Mouse (Mus musculus): ENCODE results near the gene Fgf10. TPM values are rescaled to one million over a fixed set of nuclear protein-coding genes. Genes with fewer than 3 reads are reported as not detected.

Gene Fgf10
- polyA plus RNA-seq, 1 experiment, result not detected

GRCm38 (mm10) chr13:118754024-118754423 is 84.4 kb downstream of the Fgf10 start:
- no peak overlapping the region for H3K4me3 ChIP-seq (ENCODE audit: insufficient read depth, low read length)
- no peak overlapping the region for H3K27ac ChIP-seq (ENCODE audit: insufficient read depth, low read depth, low read length)
- no peaks in the 10 kb centered on the region for H3K4me1 ChIP-seq (ENCODE audit: control insufficient read depth, insufficient read depth, low read length)
- no peak for TF ChIP-seq POLR2A (IDR thresholded peaks at IDR 0.05; ENCODE audit: borderline replicate concordance, low read depth, low read length)
- TF ChIP-seq CTCF (IDR thresholded peaks at IDR 0.05; ENCODE audit: low read depth, low read length), result no peak

- Histone ChIP-seq H3K27ac (ENCODE audit: insufficient read depth, low read depth, low read length) (no peak overlapping the region), H3K4me3 (ENCODE audit: insufficient read depth, low read length) (no peak overlapping the region), H3K4me1 (ENCODE audit: control insufficient read depth, insufficient read depth, low read length) (no peaks in the 10 kb centered on the region)
- TF ChIP-seq CTCF (IDR thresholded peaks at IDR 0.05; ENCODE audit: low read depth, low read length), result no peak
- TF ChIP-seq POLR2A (IDR thresholded peaks at IDR 0.05; ENCODE audit: borderline replicate concordance, low read depth, low read length), result no peak
Measured at GRCm38 (mm10) chr13:118759021-118759420, 89.4 kb downstream of the Fgf10 start.

GRCm38 (mm10) chr13:118762982-118763381 is 93.4 kb downstream of the Fgf10 start:
- H3K4me1 ChIP-seq (ENCODE audit: control insufficient read depth, insufficient read depth, low read length), result no peaks in the 10 kb centered on the region
- H3K4me3 ChIP-seq (ENCODE audit: insufficient read depth, low read length), result no peak overlapping the region
- TF ChIP-seq CTCF (IDR thresholded peaks at IDR 0.05; ENCODE audit: low read depth, low read length) (no peak), POLR2A (IDR thresholded peaks at IDR 0.05; ENCODE audit: borderline replicate concordance, low read depth, low read length) (no peak)

GRCm38 (mm10) chr13:118772188-118772587 is 102.6 kb downstream of the Fgf10 start:
- H3K27ac ChIP-seq (ENCODE audit: insufficient read depth, low read depth, low read length), result no peak overlapping the region
- peaks cover 3% of the 10 kb centered on the region for H3K4me1 ChIP-seq (ENCODE audit: control insufficient read depth, insufficient read depth, low read length)
- H3K4me3 ChIP-seq (ENCODE audit: insufficient read depth, low read length), result no peak overlapping the region
- TF ChIP-seq POLR2A (IDR thresholded peaks at IDR 0.05; ENCODE audit: borderline replicate concordance, low read depth, low read length) (no peak), CTCF (IDR thresholded peaks at IDR 0.05; ENCODE audit: low read depth, low read length) (no peak)

More at GRCm38 (mm10) chr13:118762982-118763381, 93.4 kb downstream of the Fgf10 start:
- H3K27ac ChIP-seq (ENCODE audit: insufficient read depth, low read depth, low read length), result no peak overlapping the region

- TF ChIP-seq POLR2A (IDR thresholded peaks at IDR 0.05; ENCODE audit: borderline replicate concordance, low read depth, low read length), result no peak
- TF ChIP-seq CTCF (IDR thresholded peaks at IDR 0.05; ENCODE audit: low read depth, low read length), result no peak
- Histone ChIP-seq H3K4me3 (ENCODE audit: insufficient read depth, low read length) (no peak overlapping the region), H3K27ac (ENCODE audit: insufficient read depth, low read depth, low read length) (no peak overlapping the region), H3K4me1 (ENCODE audit: control insufficient read depth, insufficient read depth, low read length) (peaks cover 3% of the 10 kb centered on the region)
Measured at GRCm38 (mm10) chr13:118775148-118775547, 105.6 kb downstream of the Fgf10 start.

- Histone ChIP-seq H3K4me1 (ENCODE audit: control insufficient read depth, insufficient read depth, low read length) (peaks cover 3% of the 10 kb centered on the region), H3K27ac (ENCODE audit: insufficient read depth, low read depth, low read length) (no peak overlapping the region), H3K4me3 (ENCODE audit: insufficient read depth, low read length) (no peak overlapping the region)
- TF ChIP-seq POLR2A (IDR thresholded peaks at IDR 0.05; ENCODE audit: borderline replicate concordance, low read depth, low read length), result no peak
- TF ChIP-seq CTCF (IDR thresholded peaks at IDR 0.05; ENCODE audit: low read depth, low read length), result no peak
Measured at GRCm38 (mm10) chr13:118779161-118779560, 109.6 kb downstream of the Fgf10 start.

- Histone ChIP-seq H3K4me3 (ENCODE audit: insufficient read depth, low read length) (no peak overlapping the region), H3K27ac (ENCODE audit: insufficient read depth, low read depth, low read length) (no peak overlapping the region), H3K4me1 (ENCODE audit: control insufficient read depth, insufficient read depth, low read length) (no peaks in the 10 kb centered on the region)
- no peak for TF ChIP-seq POLR2A (IDR thresholded peaks at IDR 0.05; ENCODE audit: borderline replicate concordance, low read depth, low read length)
- no peak for TF ChIP-seq CTCF (IDR thresholded peaks at IDR 0.05; ENCODE audit: low read depth, low read length)
Measured at GRCm38 (mm10) chr13:118791753-118792152, 122.2 kb downstream of the Fgf10 start.

GRCm38 (mm10) chr13:118792198-118792597 is 122.6 kb downstream of the Fgf10 start:
- no peak for TF ChIP-seq CTCF (IDR thresholded peaks at IDR 0.05; ENCODE audit: low read depth, low read length)
- no peak for TF ChIP-seq POLR2A (IDR thresholded peaks at IDR 0.05; ENCODE audit: borderline replicate concordance, low read depth, low read length)
- Histone ChIP-seq H3K4me1 (ENCODE audit: control insufficient read depth, insufficient read depth, low read length) (no peaks in the 10 kb centered on the region), H3K4me3 (ENCODE audit: insufficient read depth, low read length) (no peak overlapping the region), H3K27ac (ENCODE audit: insufficient read depth, low read depth, low read length) (no peak overlapping the region)

- H3K27ac ChIP-seq (ENCODE audit: insufficient read depth, low read depth, low read length), result no peak overlapping the region
- H3K4me1 ChIP-seq (ENCODE audit: control insufficient read depth, insufficient read depth, low read length), result no peaks in the 10 kb centered on the region
- TF ChIP-seq CTCF (IDR thresholded peaks at IDR 0.05; ENCODE audit: low read depth, low read length), result no peak
- no peak for TF ChIP-seq POLR2A (IDR thresholded peaks at IDR 0.05; ENCODE audit: borderline replicate concordance, low read depth, low read length)
- no peak overlapping the region for H3K4me3 ChIP-seq (ENCODE audit: insufficient read depth, low read length)
Measured at GRCm38 (mm10) chr13:118800176-118800575, 130.6 kb downstream of the Fgf10 start.

GRCm38 (mm10) chr13:118806662-118807061 is 137.1 kb downstream of the Fgf10 start:
- no peak overlapping the region for H3K4me3 ChIP-seq (ENCODE audit: insufficient read depth, low read length)
- no peaks in the 10 kb centered on the region for H3K4me1 ChIP-seq (ENCODE audit: control insufficient read depth, insufficient read depth, low read length)
- no peak overlapping the region for H3K27ac ChIP-seq (ENCODE audit: insufficient read depth, low read depth, low read length)
- TF ChIP-seq CTCF (IDR thresholded peaks at IDR 0.05; ENCODE audit: low read depth, low read length), result no peak
- no peak for TF ChIP-seq POLR2A (IDR thresholded peaks at IDR 0.05; ENCODE audit: borderline replicate concordance, low read depth, low read length)

GRCm38 (mm10) chr13:118819785-118820184 is 150.2 kb downstream of the Fgf10 start:
- Histone ChIP-seq H3K4me1 (ENCODE audit: control insufficient read depth, insufficient read depth, low read length) (no peaks in the 10 kb centered on the region), H3K27ac (ENCODE audit: insufficient read depth, low read depth, low read length) (no peak overlapping the region), H3K4me3 (ENCODE audit: insufficient read depth, low read length) (no peak overlapping the region)
- no peak for TF ChIP-seq CTCF (IDR thresholded peaks at IDR 0.05; ENCODE audit: low read depth, low read length)
- no peak for TF ChIP-seq POLR2A (IDR thresholded peaks at IDR 0.05; ENCODE audit: borderline replicate concordance, low read depth, low read length)

All from bone marrow macrophage, adult 2 months (primary cell).